Mouse (Mus musculus): ENCODE measurements around the gene Bag2. TPM values are rescaled to one million over a fixed set of nuclear protein-coding genes. Genes with fewer than 3 reads are reported as not detected.

Bag2 gene
- total RNA-seq (2023), result 1 to 10 TPM in 1 of 2 experiments, under 1 TPM in 1; 0.46 to 1.0 TPM

DNA sequence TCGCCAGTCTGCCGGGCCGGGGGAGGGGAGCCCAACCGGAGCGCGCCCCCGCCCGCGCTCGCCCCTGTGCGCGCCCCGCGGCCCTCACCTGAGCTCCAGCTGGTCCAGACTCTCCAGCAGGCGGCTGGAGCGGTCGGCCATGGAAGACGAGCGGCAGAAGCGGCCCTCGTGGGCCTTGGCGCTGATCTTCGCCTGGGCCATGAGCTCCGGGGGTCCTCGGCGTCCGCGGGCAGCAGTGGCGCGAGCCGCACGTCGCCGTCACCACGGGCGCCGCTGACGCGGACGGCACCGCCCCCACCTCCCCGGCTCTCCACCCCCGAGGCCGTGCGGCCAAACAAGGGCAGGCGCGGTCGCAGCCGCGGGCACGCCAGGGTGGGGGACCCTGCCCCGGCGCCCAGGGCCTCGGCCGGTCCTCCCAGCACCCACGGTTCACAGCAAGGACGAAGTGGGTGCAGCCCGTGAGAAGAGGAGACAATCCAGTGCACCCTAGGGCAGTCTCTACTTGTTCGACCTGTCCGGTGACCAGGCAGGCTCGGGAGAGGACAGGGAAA, at the start of gene Bag2:
TSS of gene Bag2 (minus strand) at position 305 of the 551 bp plus-strand sequence.

DNA sequence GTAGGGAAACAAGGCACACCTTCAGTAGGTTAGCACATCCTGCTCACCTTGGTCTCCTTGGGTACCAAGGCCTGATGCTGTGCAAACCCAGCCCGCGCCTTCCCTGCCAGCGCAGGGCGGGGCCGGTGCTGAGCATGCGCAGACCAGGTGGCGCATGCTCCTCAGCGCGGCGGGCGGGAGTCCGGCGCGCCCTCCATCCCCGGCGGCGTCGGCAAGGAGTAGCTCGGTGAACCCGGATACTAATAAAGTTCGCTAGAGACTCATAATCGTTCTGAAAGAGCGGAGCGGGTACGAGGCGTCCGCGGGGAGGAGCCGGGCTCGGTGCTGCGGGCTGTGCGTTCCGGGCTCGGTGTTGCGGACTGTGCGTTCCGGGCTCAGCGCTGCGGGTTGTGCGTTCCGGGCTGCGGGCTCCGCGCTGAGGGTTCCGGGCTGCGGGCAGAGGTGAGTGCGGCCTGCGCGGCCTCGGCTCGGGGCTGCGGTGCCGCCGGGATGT, 37.8 kb downstream of the Bag2 start, which contains the start of gene Rab23:
TSS of gene Rab23 (plus strand) at position 155 of the 493 bp plus-strand sequence.

Other genes with a start within 250 kb of the Bag2 start
- 1 to 10 TPM; 6.6 to 9.9 TPM for gene Prim2, start 88.0 kb downstream of the Bag2 start, total RNA-seq (2023)
- 1 to 10 TPM; 2.6 to 2.9 TPM for gene Rab23, start 37.9 kb downstream of the Bag2 start, total RNA-seq (2023)
- 10 to 100 TPM; 33.2 to 33.4 TPM for gene Zfp451, start 56.8 kb upstream of the Bag2 start, total RNA-seq (2023)
- 1 to 10 TPM; 1.8 to 2.9 TPM for gene Bend6, start 150.0 kb upstream of the Bag2 start, total RNA-seq (2023)
- gene Dst, start 150.4 kb upstream of the Bag2 start, total RNA-seq (2023), result 10 to 100 TPM; 34.3 to 41.6 TPM

Data from monocyte, adult 59 days (primary cell).